Mouse (Mus musculus) cerebellum, adult 8-10 months (tissue): ENCODE results near the gene Cstf2.

ENCODE experiments used
- DNase-seq: peaks from one replicate; pipeline ENCODE4 v3.0.0; 2022

The Cstf2 gene

GRCm38 (mm10) chrX:134058987-134059712, at the start of gene Cstf2:
TSS of gene Cstf2 (plus strand) at chrX:134059187.
- peak; percentile 95 for DNase-seq

GRCm38 (mm10) chrX:134019005-134019404, 40.0 kb upstream of the Cstf2 start:
- DNase-seq = peak; percentile 39

GRCm38 (mm10) chrX:134020664-134021063, 38.3 kb upstream of the Cstf2 start:
- DNase-seq = no peak

- no peak for DNase-seq
Measured at GRCm38 (mm10) chrX:134048994-134049393, 10.0 kb upstream of the Cstf2 start.

GRCm38 (mm10) chrX:134056897-134057296, 2.1 kb upstream of the Cstf2 start:
- DNase-seq = no peak

- no peak for DNase-seq
Measured at GRCm38 (mm10) chrX:134058040-134058875, 729 bp upstream of the Cstf2 start.

GRCm38 (mm10) chrX:134059764-134060163, 777 bp downstream of the Cstf2 start:
- DNase-seq = no peak

GRCm38 (mm10) chrX:134085453-134085852, 26.5 kb downstream of the Cstf2 start:
- no peak for DNase-seq

- no peak for DNase-seq
Measured at GRCm38 (mm10) chrX:134102641-134103040, 43.7 kb downstream of the Cstf2 start.

- DNase-seq = no peak
Measured at GRCm38 (mm10) chrX:134111767-134112166, 52.8 kb downstream of the Cstf2 start.

- DNase-seq = no peak
Measured at GRCm38 (mm10) chrX:134116417-134116816, 57.4 kb downstream of the Cstf2 start.

- DNase-seq = no peak
Measured at GRCm38 (mm10) chrX:134128549-134128948, 69.6 kb downstream of the Cstf2 start.

GRCm38 (mm10) chrX:134132295-134132694, 73.3 kb downstream of the Cstf2 start:
- DNase-seq = peak; percentile 7

GRCm38 (mm10) chrX:134133821-134134220, 74.8 kb downstream of the Cstf2 start:
- no peak for DNase-seq
